Mouse (Mus musculus): Measurements from ENCODE around the gene Fgfr2.
A peak's percentile ranks its signal among the peaks of the same experiment; 100 is the strongest.

Gene Fgfr2

GRCm38 (mm10) chr7:130788950-130789349, 2334.2 kb downstream of the Fgfr2 start:
- DNase-seq (ENCODE audit: low read depth): no peak

GRCm38 (mm10) chr7:130787537-130787936, 2335.6 kb downstream of the Fgfr2 start:
- DNase-seq (ENCODE audit: low read depth): no peak

DNA sequence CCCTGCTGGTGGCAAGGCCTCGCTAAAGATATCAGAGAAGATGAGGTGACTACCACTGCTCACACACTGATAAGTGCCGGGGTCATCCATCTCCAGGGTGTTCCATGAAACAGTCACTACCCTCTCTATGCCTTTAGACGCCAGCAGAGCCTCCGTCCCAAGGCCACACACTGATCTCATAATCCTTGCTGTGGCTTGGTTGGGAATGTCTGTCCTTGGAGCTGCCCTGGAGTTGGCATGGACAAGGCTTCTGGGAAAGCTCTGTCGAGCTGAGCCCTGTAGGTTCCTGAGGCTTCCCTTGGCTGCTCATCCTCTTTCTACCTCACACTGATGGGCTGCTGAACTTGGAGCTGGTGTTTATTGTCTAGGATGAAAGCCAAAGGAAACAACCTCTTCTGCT, 2336.4 kb downstream of the Fgfr2 start:
- DNase-seq (ENCODE audit: low read depth): no peak

DNA sequence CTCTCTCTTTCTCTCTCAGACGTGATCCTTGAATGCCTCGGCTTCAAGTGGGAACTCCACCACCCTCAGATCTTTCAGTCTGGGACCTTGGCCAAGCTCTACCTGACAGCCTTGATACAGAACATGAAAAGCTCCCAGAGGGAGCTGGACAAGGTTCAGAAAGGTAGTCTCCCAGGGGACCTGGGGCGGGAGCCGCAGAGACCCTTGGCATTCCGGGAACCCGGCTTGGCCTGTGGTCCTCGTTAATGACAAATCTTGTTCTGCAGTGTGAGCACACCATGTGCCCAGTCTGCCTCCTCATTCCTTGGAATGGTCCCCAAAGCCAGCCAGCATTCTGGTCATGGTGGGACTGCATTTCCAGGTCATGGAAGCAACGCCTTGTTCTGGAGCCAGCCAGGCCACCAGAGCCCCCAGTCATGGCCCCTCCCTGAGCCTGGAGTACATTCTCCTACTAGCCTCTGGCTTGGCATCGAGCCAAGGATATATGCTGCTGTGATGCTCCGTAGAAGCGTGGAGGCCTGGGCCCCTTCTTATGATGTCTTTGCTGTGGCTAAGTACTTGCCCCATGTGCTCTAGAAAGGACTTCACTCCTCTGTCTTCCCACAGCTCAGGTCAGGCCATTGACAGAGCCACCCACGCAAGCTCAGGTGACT, 2337.1 kb downstream of the Fgfr2 start:
- DNase-seq (ENCODE audit: low read depth): no peak

GRCm38 (mm10) chr7:130782501-130783050, 2340.6 kb downstream of the Fgfr2 start:
- DNase-seq (ENCODE audit: low read depth): peak; percentile 64

GRCm38 (mm10) chr7:130780866-130781419, 2342.2 kb downstream of the Fgfr2 start:
- DNase-seq (ENCODE audit: low read depth): no peak

DNA sequence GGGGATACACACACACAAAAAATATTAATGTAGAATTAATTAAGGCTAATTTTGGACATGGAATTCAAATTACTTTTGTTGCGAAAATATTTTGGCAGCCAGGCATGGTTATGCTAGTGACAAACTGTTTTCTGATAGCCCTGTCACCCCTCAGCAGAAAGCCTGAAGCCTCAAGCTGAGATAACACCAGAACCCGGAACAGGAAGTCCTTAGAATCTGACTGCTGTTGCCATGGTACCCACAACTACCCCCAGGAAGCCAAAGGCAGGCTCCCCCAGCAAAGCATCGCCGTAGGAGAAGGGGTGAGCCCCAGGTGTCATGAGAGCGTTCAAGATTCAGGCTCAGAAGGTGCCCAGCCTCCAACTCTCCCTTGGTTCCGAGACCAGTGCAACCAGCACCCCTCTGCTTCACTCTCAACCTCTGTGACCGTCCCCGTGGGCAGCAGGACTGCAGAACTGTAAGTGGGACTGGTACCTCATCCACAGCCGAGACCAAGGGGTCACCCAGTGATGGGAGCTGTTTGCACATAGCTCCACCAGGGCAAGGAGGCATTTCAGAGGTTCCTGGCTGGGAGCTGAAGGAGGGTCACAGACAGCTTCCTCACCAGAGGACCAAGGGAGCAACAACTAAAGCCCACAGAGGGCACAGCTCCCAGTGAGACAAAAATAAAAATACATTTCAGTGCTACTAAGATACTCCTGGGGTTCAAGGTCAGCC, 2349.1 kb downstream of the Fgfr2 start, which contains the start of gene Btbd16:
TSS of gene Btbd16 (plus strand) at position 156 of the 717 bp plus-strand sequence.
- DNase-seq (ENCODE audit: low read depth): no peak

DNA sequence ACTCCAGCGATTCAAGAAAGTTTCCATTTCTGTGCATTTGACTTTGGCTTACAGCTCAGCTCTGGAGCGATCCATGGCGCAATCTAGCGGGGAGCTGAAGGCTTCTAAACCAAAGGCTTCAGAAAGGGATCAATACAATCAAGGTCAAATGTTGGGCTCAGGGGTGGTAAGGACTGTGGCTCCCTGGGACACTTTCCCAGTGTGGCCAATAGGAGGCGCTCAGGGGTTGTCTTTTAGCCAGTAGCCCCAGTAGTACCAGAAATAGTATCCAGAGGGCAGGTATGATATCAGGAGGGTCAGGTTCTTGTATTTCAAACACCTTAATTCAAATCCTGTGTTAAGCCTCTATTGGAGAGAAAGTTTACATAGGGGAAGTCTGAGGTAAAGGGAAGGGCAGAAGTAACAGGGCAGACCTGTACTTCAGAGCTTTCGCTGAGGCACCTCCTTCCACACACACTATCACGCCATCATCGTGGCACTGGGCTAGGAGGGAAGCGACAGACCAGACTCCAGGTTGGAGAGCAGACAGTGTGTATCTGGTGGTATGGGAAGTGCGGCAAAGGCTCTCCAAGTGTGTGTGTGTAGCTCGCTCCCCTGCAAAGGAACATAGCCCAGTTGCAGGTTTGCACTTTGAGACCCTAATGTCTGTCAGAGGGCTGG, 2349.8 kb downstream of the Fgfr2 start:
- peak; percentile 70 for DNase-seq (ENCODE audit: low read depth)

DNA sequence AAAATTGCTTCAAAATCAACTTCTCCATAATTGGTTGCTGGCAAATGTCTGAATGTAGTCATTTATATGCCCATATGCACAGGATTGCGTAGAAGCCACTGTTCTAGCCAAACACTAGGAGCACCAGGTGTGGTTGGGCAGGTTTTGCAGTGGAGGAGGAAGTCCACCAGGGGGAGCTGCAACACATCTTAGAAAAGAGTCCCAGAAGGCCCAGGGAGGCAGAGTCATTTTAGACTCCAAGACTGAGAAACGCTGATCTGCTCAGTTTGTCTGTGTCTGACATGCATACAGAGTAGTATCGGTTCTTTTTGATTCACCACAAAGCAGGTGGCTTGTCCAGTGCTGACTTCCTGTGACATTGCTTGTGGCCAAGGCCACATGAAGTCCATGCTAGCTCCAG, 2352.4 kb downstream of the Fgfr2 start:
- DNase-seq (ENCODE audit: low read depth): peak; percentile 89

DNA sequence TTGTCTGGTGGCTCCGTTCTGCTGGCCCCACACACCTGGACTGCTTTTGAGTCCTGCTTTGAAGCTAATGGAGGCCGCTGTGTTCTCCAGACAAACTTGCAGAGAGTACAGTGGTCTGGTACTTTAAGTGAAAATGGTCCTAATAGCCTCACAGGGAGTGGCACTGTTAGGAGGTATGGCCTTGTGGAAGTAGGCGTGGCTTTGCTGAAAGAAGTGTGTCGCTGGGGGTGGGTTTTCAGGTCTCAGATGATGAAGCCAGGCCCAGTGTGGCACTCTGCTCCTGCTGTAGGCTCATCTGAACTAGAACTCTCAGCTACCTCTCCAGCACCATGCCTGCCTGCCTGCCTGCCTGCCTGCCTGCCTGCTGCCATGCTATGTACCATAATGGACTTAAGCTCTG, 2355.0 kb downstream of the Fgfr2 start:
- no peak for DNase-seq (ENCODE audit: low read depth)

DNA sequence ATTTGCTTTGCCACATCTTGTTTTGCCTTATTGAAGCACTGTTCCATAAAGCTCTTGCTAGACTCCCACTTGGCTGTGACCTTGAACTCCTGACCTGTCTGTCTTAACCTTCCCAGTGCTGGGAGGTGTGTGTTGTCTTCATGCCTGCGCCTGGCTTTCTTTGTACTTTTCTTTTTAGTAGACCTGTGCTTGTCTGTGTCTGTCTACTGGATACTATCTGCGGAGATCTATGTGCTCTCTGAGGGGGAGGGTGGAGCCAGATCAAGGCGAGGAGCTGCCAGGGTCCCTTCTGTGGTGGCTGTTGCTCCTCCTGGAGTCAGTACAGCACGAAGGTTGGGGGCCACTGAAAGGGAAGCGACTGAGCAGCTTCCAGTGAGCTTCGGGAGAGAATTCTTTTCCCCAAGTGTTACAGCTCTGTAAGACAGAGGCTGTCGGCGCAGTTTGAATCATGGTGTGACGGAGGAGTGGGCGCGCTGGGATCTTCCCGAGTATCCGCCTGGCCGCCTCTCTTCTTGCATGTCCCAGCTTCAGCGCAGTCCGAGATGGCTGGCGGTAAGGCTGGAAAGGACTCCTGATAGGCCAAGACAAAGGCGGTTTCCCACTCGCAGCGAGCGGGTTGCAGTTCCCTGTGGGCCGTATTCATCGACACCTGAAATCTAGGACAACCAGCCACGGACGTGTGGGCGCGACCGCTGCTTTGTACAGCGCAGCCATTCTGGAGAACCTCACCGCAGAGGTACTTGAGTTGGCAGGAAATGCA, 2356.6 kb downstream of the Fgfr2 start:
- DNase-seq (ENCODE audit: low read depth): no peak

- DNase-seq (ENCODE audit: low read depth): no peak
Observed at GRCm38 (mm10) chr7:130764160-130764559, 2359.0 kb downstream of the Fgfr2 start.

- peak; percentile 82 for DNase-seq (ENCODE audit: low read depth)
Observed at GRCm38 (mm10) chr7:130762071-130762897, 2360.9 kb downstream of the Fgfr2 start.

DNA sequence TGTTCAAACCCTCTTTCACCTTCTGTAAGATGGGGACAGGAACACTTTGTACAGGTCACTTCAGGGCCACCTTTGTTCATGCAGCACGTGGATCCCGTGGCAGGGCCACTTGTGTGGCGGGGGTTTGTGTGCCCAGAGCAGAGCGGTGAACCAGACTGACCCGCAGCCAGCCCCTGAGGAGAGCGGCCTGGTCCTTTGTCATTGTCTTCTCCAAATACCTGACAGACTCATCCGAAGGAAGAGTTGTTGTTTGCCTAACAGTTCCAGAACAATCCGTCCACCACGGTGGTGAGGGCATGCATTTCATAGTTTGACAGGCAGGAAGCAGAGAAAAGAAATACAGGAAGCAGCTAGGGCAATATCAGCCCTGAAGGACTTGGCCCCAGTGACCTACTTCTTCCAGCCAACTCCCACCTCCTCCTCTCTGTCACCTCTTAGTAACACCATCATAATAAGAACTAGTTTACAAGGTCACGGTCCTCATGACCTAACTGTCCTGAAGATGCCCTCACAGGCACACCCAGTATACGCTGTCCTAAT, 2365.8 kb downstream of the Fgfr2 start:
- DNase-seq (ENCODE audit: low read depth): no peak

GRCm38 (mm10) chr7:130756343-130756835, 2366.8 kb downstream of the Fgfr2 start:
- DNase-seq (ENCODE audit: low read depth): no peak

DNA sequence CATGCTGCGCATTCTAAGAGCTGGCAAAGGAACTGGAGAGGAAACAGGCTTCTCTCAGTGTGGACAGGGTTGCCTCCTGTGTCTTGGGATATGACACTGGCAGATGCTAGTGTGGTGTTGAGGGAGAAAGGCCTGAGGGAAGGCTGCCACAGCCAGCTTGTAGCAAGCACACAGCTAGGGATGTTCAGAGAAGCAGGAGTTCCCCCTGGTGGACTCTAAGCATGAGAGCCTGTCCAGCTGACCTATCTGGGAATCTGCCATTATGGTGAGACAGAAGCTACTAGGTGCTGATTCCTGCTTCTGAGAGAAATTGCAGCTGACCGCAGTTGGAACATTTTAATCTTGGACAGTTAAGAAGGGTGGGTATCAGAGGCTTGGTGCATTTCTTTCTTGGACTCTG, 2368.4 kb downstream of the Fgfr2 start:
- DNase-seq (ENCODE audit: low read depth): peak; percentile 72

- DNase-seq (ENCODE audit: low read depth): no peak
Observed at GRCm38 (mm10) chr7:130751678-130752077, 2371.5 kb downstream of the Fgfr2 start.

- DNase-seq (ENCODE audit: low read depth): no peak
Observed at GRCm38 (mm10) chr7:130750752-130751490, 2372.2 kb downstream of the Fgfr2 start.

GRCm38 (mm10) chr7:130749165-130749564, 2374.0 kb downstream of the Fgfr2 start:
- no peak for DNase-seq (ENCODE audit: low read depth)

Data from NIH3T3 (cell line).